Mouse (Mus musculus) heart, adult 2 months (tissue): ENCODE measurements around the gene C2cd5. TPM values are rescaled to one million over a fixed set of nuclear protein-coding genes. Genes with fewer than 3 reads are reported as not detected.

ENCODE experiments used
- DNase-seq, 2 experiments: peaks; one replicate each; pipeline ENCODE4 v3.0.0; 2021
- H3K27ac ChIP-seq: fragments of 200-600 bp; 2 replicates; pipeline ENCODE4 v1.8.1; 2022
- H3K27me3 ChIP-seq: fragments of 200-500 bp; 2 replicates; pipeline ENCODE4 v1.6.1; 2012; ENCODE audit warnings: mild to moderate bottlenecking, low read length, inconsistent platforms, mixed read lengths; ENCODE audit not compliant: control insufficient read depth, insufficient read depth
- H3K36me3 ChIP-seq: fragments of 200-500 bp; 2 replicates; pipeline ENCODE4 v1.6.1; 2012; ENCODE audit warnings: low read length, inconsistent platforms; ENCODE audit not compliant: control insufficient read depth, insufficient read depth
- H3K4me1 ChIP-seq: fragments of 200-500 bp; 2 replicates; pipeline ENCODE4 v1.6.1; 2011; ENCODE audit warnings: low read length; ENCODE audit not compliant: control insufficient read depth, insufficient read depth
- H3K4me3 ChIP-seq: fragments of 200-600 bp; 2 replicates; pipeline ENCODE4 v1.8.1; 2022
- H3K79me2 ChIP-seq: fragments of 200-500 bp; replicated peaks from 2 replicates; pipeline ENCODE4 v1.6.1; 2012; ENCODE audit warnings: mild to moderate bottlenecking, inconsistent platforms, low read length, moderate library complexity, mixed read lengths; ENCODE audit not compliant: control insufficient read depth, insufficient read depth
- H3K9ac ChIP-seq: fragments of 200-500 bp; 2 replicates; pipeline ENCODE4 v1.6.1; 2012; ENCODE audit warnings: low read depth, mild to moderate bottlenecking, control low read depth, inconsistent platforms, low read length, mixed read lengths
- CTCF ChIP-seq: fragments of 200-600 bp; IDR thresholded peaks from 2 replicates; pipeline ENCODE4 v1.8.1; 2022; ENCODE audit warnings: antibody characterized with exemption, mild to moderate bottlenecking, moderate library complexity
- EP300 ChIP-seq: fragments of 200-500 bp; IDR thresholded peaks from 2 replicates; pipeline ENCODE4 v1.6.1; 2011; ENCODE audit warnings: low read depth, low read length, control low read depth; ENCODE audit not compliant: insufficient read depth
- POLR2A ChIP-seq: fragments of 200-500 bp; IDR thresholded peaks from 2 replicates; pipeline ENCODE4 v1.6.1; 2011; ENCODE audit warnings: mild to moderate bottlenecking, low read depth, low read length, control low read depth; ENCODE audit not compliant: insufficient read depth
- WGBS: fragments of 180-500 bp; shearing (Covaris S2); methylation state at CpG from one replicate; pipeline ENCODE4 v1.1.7; 2018; 5-methylcytosine and 5-hydroxymethylcytosine counted together
- intact Hi-C: fragments of 180-260 bp; cut with DNase I; formaldehyde crosslinking; loops from one replicate; pipeline ENCODE4 v1.15.1; 2025
- polyA plus RNA-seq: library from polyadenylated mRNA; depleted of rRNA; stranded (reverse); fragments of >200 nt; gene quantifications from 2 replicates; pipeline ENCODE4 v1.2.3, GENCODE M21; 2012
- total RNA-seq, 2 experiments: library from RNA; stranded (reverse); gene quantifications; 2 replicates each; pipeline ENCODE4 v1.2.3; 2021

Gene C2cd5
- total and polyA plus RNA-seq, 3 experiments: 8.6 to 10.7 (median 9.9) TPM

DNA sequence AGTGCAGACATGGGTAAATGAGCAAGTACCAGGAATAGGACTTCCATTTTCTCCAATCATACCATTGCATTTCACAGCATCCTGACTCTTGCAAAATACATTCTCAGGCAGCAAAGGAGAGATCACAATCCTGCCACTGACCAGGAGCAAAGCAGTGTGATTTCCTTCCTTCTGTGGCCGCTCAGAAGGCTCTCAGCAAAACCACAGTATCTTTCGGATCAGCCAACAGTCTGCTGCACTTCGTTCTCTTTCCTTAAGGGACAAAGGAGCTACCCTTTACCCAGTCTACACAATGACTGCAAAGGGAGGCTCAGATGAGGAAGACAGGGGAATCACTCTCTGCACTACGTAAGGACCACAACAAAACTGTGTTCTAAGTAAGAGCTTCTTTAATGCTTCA lies 12.6 kb downstream of the C2cd5 start:
- Histone ChIP-seq H3K4me1 (no peaks in the 10 kb centered on the region), H3K36me3 (peaks cover 3% of the 10 kb centered on the region; the same call in 1 of the 2 replicates), H3K9ac (no peak overlapping the region), H3K27me3 (no peaks in the 10 kb centered on the region), H3K79me2 (no peaks in the 10 kb centered on the region), H3K27ac (no peak overlapping the region), H3K4me3 (no peak overlapping the region)
- DNase-seq: no peak
- TF ChIP-seq POLR2A (no peak), EP300 (no peak), CTCF (no peak)
- 89% methylated on average over 4 of the region's 4 CpGs for WGBS
- intact Hi-C loops: no loop called here

DNA sequence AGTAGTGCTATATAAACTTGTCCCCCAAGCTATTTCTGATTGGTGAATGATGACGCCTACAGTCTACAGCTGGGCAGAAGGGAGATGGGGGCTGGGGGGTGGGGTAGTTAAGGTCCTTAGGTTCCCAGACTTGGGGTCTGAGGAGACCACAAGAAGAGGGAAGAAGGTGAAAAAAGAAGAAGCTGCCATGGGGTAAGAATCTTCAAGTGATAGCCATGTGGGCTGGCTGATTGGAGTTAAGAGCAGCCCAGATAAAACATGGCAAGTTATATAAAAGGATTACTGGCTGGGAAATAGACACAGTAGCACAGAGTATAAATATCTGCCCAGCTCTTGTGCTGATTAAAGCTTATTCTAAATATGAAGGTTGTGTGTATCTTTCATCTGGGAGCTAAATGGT lies 14.0 kb downstream of the C2cd5 start:
- no peak for TF ChIP-seq POLR2A
- no peak for TF ChIP-seq CTCF
- no peak for TF ChIP-seq EP300
- Histone ChIP-seq H3K4me1 (no peaks in the 10 kb centered on the region), H3K27me3 (no peaks in the 10 kb centered on the region), H3K9ac (no peak overlapping the region), H3K27ac (no peak overlapping the region), H3K36me3 (peaks cover 3% of the 10 kb centered on the region; the same call in 1 of the 2 replicates), H3K79me2 (no peaks in the 10 kb centered on the region), H3K4me3 (no peak overlapping the region)
- intact Hi-C loops: no loop called here
- no peak for DNase-seq
- WGBS: 97% methylated on average over 1 of the region's 1 CpGs

- H3K27me3 ChIP-seq: no peaks in the 10 kb centered on the region
- H3K79me2 ChIP-seq: no peaks in the 10 kb centered on the region
- H3K4me3 ChIP-seq: no peak overlapping the region
- DNase-seq: no peak
- H3K4me1 ChIP-seq: no peaks in the 10 kb centered on the region
- WGBS: 86% methylated on average over 2 of the region's 2 CpGs
- intact Hi-C loops: no loop called here
- TF ChIP-seq POLR2A (no peak), EP300 (no peak), CTCF (no peak)
- H3K9ac ChIP-seq: no peak overlapping the region
- H3K36me3 ChIP-seq: peaks cover 3% of the 10 kb centered on the region
- no peak overlapping the region for H3K27ac ChIP-seq
Measured at GRCm38 (mm10) chr6:143084314-143085025, 15.5 kb downstream of the C2cd5 start.

DNA sequence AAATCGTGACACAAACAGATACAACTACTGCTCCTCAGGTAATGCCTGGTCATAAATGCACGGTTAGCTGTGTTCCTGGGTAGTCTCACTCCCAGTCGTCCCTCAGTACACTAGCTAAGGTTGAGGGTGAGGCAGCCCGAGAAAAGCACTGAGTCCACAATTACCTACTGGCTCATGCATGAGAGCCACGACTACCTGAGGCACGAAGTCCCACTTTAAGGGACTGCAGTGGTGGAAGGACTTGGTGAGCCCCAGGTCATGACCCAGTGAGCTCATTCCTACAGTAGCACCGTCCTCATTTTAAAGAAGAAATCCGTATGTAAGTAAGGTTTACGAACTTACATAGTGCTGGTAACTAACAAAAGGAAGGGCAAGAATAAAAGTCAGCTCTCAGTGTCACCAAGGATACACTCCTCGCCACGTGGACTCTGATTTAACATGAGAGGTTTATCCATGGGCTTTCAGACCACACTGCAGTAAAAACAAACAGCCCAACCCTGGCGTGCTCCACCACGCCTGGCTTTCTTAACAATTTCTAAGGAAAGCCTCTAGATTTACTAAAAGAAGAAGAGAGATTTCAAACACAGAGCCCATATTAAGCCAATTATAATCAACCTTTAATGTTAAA lies 18.3 kb downstream of the C2cd5 start:
- TF ChIP-seq POLR2A: no peak
- TF ChIP-seq EP300: no peak
- no peak for TF ChIP-seq CTCF
- Histone ChIP-seq H3K27me3 (no peaks in the 10 kb centered on the region), H3K36me3 (peaks cover 3% of the 10 kb centered on the region), H3K79me2 (no peaks in the 10 kb centered on the region), H3K9ac (no peak overlapping the region), H3K27ac (no peak overlapping the region), H3K4me1 (no peaks in the 10 kb centered on the region), H3K4me3 (no peak overlapping the region)
- WGBS: 90% methylated on average over 13 of the region's 13 CpGs
- no peak for DNase-seq
- intact Hi-C loops: no loop called here

GRCm38 (mm10) chr6:143080774-143081173 lies 19.2 kb downstream of the C2cd5 start:
- TF ChIP-seq EP300 (no peak), CTCF (no peak), POLR2A (no peak)
- Histone ChIP-seq H3K27ac (no peak overlapping the region), H3K4me1 (no peaks in the 10 kb centered on the region), H3K36me3 (peaks cover 3% of the 10 kb centered on the region), H3K4me3 (no peak overlapping the region), H3K9ac (no peak overlapping the region), H3K79me2 (no peaks in the 10 kb centered on the region), H3K27me3 (no peaks in the 10 kb centered on the region)
- intact Hi-C loops: no loop called here
- DNase-seq: no peak
- 83% methylated on average over 7 of the region's 7 CpGs for WGBS

DNA sequence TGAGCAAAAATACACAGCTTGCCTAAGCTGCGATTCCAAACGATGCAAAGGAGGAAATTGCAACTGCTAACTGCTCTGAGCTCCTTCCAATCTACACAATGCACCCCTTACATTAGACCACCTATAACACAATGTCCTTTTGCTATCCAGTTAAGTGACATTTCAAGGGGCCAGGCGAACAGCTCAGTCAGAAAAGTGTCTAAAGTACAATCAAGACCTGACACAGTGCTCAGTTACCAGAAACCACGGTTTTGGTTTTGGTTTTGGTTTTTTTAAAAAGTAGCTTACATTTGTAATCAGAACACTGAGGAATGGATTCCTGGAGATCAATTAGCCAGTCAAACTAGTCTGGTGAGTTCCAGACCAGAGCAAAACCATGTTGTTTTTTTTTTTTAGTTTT lies 20.8 kb downstream of the C2cd5 start:
- Histone ChIP-seq H3K79me2 (no peaks in the 10 kb centered on the region), H3K4me1 (no peaks in the 10 kb centered on the region), H3K27ac (no peak overlapping the region), H3K4me3 (no peak overlapping the region), H3K27me3 (no peaks in the 10 kb centered on the region), H3K36me3 (no peaks in the 10 kb centered on the region; the same call in 1 of the 2 replicates), H3K9ac (no peak overlapping the region)
- WGBS: 77% methylated on average over 4 of the region's 4 CpGs
- TF ChIP-seq EP300: no peak
- TF ChIP-seq CTCF: no peak
- no peak for TF ChIP-seq POLR2A
- no peak for DNase-seq
- intact Hi-C loops: no loop called here
